Mouse (Mus musculus) olfactory bulb, adult 2 months (tissue): ENCODE measurements around the gene Camta1.

Experiments
- CTCF ChIP-seq: fragments of 200-500 bp; IDR thresholded peaks from 2 replicates; pipeline ENCODE4 v1.5.1; 2012; ENCODE audit warnings: low read depth, mild to moderate bottlenecking, low read length, moderate library complexity; ENCODE audit not compliant: insufficient read depth
- POLR2A ChIP-seq: fragments of 200-500 bp; IDR thresholded peaks from 2 replicates; pipeline ENCODE4 v1.6.1; 2012; ENCODE audit warnings: mild to moderate bottlenecking, low read depth, low read length, moderate library complexity; ENCODE audit not compliant: insufficient read depth

DNA sequence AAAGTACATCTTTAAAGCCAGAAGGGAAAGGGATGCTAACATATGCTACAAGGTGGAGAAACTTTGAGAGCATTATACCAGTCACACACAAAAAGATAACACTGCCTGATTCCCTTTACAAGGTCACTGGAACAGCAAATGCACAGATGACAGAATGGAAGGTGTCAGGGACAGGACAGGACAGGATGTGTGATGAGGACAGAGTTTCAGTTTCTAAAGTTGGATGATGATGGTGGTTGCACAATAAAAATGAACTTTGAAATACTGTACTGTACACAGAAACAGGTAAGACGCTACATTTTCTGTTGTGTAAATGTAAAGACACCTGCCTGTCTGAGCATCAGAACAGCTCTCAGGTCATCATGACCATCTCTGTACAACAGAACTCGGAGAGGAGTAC, 57.5 kb downstream of the Camta1 start:
- TF ChIP-seq CTCF = no peak
- no peak for TF ChIP-seq POLR2A
